Comparison of ENCODE assay signal across 12 mouse cellular contexts in genomic region chr2:39140586-39141455, GRCm38 (mm10). TPM values are rescaled to one million over a fixed set of nuclear protein-coding genes. Genes with fewer than 3 reads are reported as not detected.
DNase-seq lines count a peak whose midpoint lies in the region; ATAC-seq lines count a peak whose summit lies in the region.
"Had no signal": no experiment of that assay in that cellular context is flagged by ENCODE, and none has a peak within 500 bp of the region (broad histone marks: within the 10 kb centered on the region; RNA-seq: fewer than 3 reads in every experiment).

No protein-coding gene starts in this region.

- no peaks in the 10 kb centered on the region for H3K4me1 ChIP-seq in limb, embryonic 10.5 days
- H3K4me1 ChIP-seq in kidney, embryonic 16.5 days (ENCODE audit: insufficient read depth, low read length): no peaks in the 10 kb centered on the region
- H3K4me1 ChIP-seq: forebrain, embryonic 12.5 days; midbrain, embryonic 15.5 days had no signal

- H3K4me3 ChIP-seq in limb, embryonic 10.5 days: no peak overlapping the region
- H3K4me3 ChIP-seq in kidney, embryonic 16.5 days (ENCODE audit: low read length): no peak overlapping the region
- H3K4me3 ChIP-seq: forebrain, embryonic 12.5 days; liver, embryonic 13.5 days; midbrain, embryonic 15.5 days had no signal

- H3K9ac ChIP-seq in kidney, embryonic 16.5 days (replicated peaks; ENCODE audit: low read length): no peak overlapping the region
- H3K9ac ChIP-seq: forebrain, embryonic 12.5 days; liver, embryonic 13.5 days; midbrain, embryonic 15.5 days had no signal

- H3K27me3 ChIP-seq in limb, embryonic 10.5 days (ENCODE audit: low read depth, poor library complexity, severe bottlenecking): no peaks in the 10 kb centered on the region
- no peaks in the 10 kb centered on the region for H3K27me3 ChIP-seq in kidney, embryonic 16.5 days (ENCODE audit: insufficient read depth, low read length)
- H3K27me3 ChIP-seq: forebrain, embryonic 12.5 days; liver, embryonic 13.5 days; midbrain, embryonic 15.5 days had no signal

- H3K36me3 ChIP-seq in limb, embryonic 10.5 days: peaks cover 7% of the 10 kb centered on the region; the same call in 1 of the 2 replicates
- H3K36me3 ChIP-seq in kidney, embryonic 16.5 days (ENCODE audit: insufficient read depth, low read length): no peaks in the 10 kb centered on the region
- H3K36me3 ChIP-seq: forebrain, embryonic 12.5 days; liver, embryonic 13.5 days; midbrain, embryonic 15.5 days had no signal

- no peaks in the 10 kb centered on the region for H3K9me3 ChIP-seq in limb, embryonic 10.5 days (replicated peaks)
- no peaks in the 10 kb centered on the region for H3K9me3 ChIP-seq in kidney, embryonic 16.5 days (ENCODE audit: low read length)
- H3K9me3 ChIP-seq: forebrain, embryonic 12.5 days; liver, embryonic 13.5 days; midbrain, embryonic 15.5 days had no signal

- no peak for ATAC-seq in kidney, embryonic 16.5 days (ENCODE audit: low FRiP score, low TSS enrichment)
- ATAC-seq: midbrain, embryonic 15.5 days had no signal

- no peak overlapping the region for H3K4me2 ChIP-seq in kidney, embryonic 16.5 days (replicated peaks; ENCODE audit: low read depth, low read length)
- H3K4me2 ChIP-seq: forebrain, embryonic 12.5 days; liver, embryonic 13.5 days; midbrain, embryonic 15.5 days had no signal

- H3K27ac ChIP-seq in limb, embryonic 10.5 days: no peak overlapping the region
- H3K27ac ChIP-seq in kidney, embryonic 16.5 days (ENCODE audit: low read length): no peak overlapping the region
- H3K27ac ChIP-seq: forebrain, embryonic 12.5 days; liver, embryonic 13.5 days; midbrain, embryonic 15.5 days had no signal

- WGBS in limb, embryonic 10.5 days: 88% methylated on average over 7 of the region's 7 CpGs
- 84% methylated on average over 7 of the region's 7 CpGs for WGBS in kidney, embryonic 16.5 days

- DNase-seq in gastrocnemius, adult 18-20 months (ENCODE audit: low spot score): peak; percentile 56
- DNase-seq in gastrocnemius, postnatal 4 days (ENCODE audit: low spot score in 2 of 2): no peak
- DNase-seq in right cerebral cortex, adult 18-20 months: peak; percentile 51
- DNase-seq in right cerebral cortex, adult 2 months (ENCODE audit: low spot score in 2 of 2): no peak
- DNase-seq in cerebellum, postnatal 14 days: peak; percentile 16 to 48
- peak; percentile 38 for DNase-seq in lung, postnatal 36 days
- no peak for DNase-seq in limb, embryonic 10.5 days (ENCODE audit: low spot score)
- DNase-seq: kidney, postnatal 4 days; liver, embryonic 13.5 days had no signal

RNA-seq across cellular contexts. Expression of gene Scai, which starts 49.7 kb away (rescaled TPM):
- total RNA-seq in gastrocnemius, adult 18-20 months (2021): 1 to 10 TPM; 1.9 to 2.4 TPM
- 10 to 100 TPM; 13.6 to 14.2 TPM for total RNA-seq in gastrocnemius, postnatal 4 days (2021)
- polyA plus RNA-seq in limb, embryonic 10.5 days (2016; fragmentation: Nextera tagmentation; extraction: Ambion mirVana): 11.0 and 14.3 TPM in 2 replicates
- polyA plus RNA-seq in kidney, embryonic 16.5 days (2015; fragmentation: Nextera tagmentation; extraction: Ambion mirVana): 7.7 and 10.1 TPM in 2 replicates

Comparison
In these comparisons a context has a peak if more than half of its experiments do, and no peak if none do; other contexts are left out.
1. DNase-seq: peak in gastrocnemius, adult 18-20 months (single experiment), right cerebral cortex, adult 18-20 months (single experiment), cerebellum, postnatal 14 days (2 of 2) and lung, postnatal 36 days (single experiment); none in gastrocnemius, postnatal 4 days (0 of 2), right cerebral cortex, adult 2 months (0 of 2) and limb, embryonic 10.5 days (single experiment).
2. RNA of gene Scai, which starts 49.7 kb away (total RNA-seq): 13.6 to 14.2 TPM in gastrocnemius, postnatal 4 days; 1.9 to 2.4 TPM in gastrocnemius, adult 18-20 months; every median in the first group is over 4 times any median in the second.